Mouse (Mus musculus) right cerebral cortex, adult 18-20 months (tissue): ENCODE results near the gene Btnl10.

Source experiments
- DNase-seq: peaks from one replicate; pipeline ENCODE4 v3.0.0; 2022; ENCODE audit warnings: mixed read lengths

Gene Btnl10

GRCm38 (mm10) chr11:58917745-58918366 is at the start of gene Btnl10:
Gene Btnl10 (plus strand): TSS chr11:58917908.
- no peak for DNase-seq

DNA sequence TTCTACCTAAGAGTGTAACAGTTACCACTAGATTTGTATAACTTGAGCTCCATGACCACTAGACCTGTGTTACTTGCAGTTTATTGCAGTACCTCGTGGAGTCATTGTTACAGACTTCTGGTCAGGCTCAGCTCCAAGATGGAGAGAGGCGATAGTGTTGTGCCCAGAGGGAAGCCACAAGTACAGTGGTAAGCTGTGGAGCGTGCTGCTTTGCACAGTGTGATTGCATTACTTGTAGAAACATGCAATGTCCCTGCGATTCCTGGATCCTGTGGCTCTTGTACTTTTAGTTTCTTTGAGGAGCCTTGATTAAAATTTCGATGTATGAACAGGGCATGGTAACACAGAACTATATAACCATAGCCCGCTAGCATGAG is 49.8 kb upstream of the Btnl10 start:
- DNase-seq, result no peak

- no peak for DNase-seq
These were observed 46.7 kb upstream of the Btnl10 start for GRCm38 (mm10) chr11:58870961-58871360.

- DNase-seq, result no peak
These were observed 34.0 kb upstream of the Btnl10 start for GRCm38 (mm10) chr11:58883756-58884155.

DNA sequence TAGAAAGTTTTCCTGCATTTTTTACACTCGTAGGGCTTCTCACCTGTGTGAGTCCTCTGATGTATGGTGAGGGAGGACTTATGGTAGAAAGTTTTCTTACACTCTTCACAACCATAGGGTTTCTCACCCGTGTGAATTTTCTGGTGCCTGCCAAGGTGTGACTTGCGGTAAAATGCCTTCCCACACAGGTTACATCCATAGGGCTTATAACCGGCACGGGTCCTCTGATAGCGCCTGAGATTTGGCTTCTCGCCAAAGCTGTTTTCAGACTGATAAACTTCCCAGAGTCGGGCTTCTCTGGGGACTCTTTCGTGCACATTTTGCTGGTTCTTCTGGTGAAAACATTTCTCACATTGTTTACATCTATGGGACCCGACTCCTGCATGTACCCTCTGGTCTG is 27.2 kb upstream of the Btnl10 start:
- DNase-seq, result no peak

GRCm38 (mm10) chr11:58894456-58894855 is 23.3 kb upstream of the Btnl10 start:
- DNase-seq, result no peak

- no peak for DNase-seq
These were observed 20.2 kb upstream of the Btnl10 start for GRCm38 (mm10) chr11:58897485-58897884.

DNA sequence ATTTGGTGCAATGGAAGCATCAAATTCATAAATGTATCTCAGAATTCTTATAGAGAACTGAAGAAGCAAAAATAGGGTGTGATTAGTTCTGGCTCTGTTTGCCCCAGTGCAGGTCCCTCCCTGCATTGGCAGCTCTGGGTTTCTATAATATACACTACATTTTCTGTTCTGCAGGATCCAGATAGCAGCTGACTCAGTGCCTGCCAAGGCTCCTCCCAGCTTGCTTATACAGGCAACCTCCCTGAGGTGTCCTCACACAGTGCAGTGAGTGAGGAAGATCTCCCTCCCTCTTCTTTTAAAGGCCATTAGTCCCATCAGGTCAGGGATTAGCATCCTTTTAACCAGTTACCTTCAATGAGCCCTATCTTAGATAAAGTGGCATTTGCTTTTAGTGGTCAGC is 16.6 kb upstream of the Btnl10 start:
- no peak for DNase-seq

- peak; percentile 95 for DNase-seq
These were observed 13.9 kb upstream of the Btnl10 start, which contains the start of gene Zfp39 for GRCm38 (mm10) chr11:58903511-58904409. Gene Zfp39 (minus strand): TSS chr11:58904225.

- no peak for DNase-seq
These were observed 13.3 kb upstream of the Btnl10 start for GRCm38 (mm10) chr11:58904410-58904718.

DNA sequence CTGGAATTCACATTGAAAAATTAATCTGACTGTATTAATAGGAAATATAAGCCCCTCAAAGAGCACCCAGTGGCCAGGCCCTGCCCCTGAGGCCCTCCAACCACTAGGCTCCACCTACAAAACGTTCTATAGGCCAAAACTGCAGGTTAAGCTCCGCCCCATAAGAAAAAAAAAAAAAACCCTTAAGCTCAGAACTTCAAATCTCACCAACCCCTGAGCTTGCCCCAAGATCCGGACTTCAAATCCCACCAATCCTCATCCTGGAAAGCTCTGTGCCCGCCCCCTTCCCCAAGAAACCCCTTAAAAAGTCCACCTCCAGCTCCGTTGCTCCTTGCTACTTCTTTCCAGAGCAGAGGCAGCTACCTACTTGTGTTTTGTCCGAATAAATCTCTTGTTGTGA is 12.9 kb upstream of the Btnl10 start:
- DNase-seq, result no peak

- no peak for DNase-seq
These were observed 3.9 kb upstream of the Btnl10 start for GRCm38 (mm10) chr11:58913776-58914175.

DNA sequence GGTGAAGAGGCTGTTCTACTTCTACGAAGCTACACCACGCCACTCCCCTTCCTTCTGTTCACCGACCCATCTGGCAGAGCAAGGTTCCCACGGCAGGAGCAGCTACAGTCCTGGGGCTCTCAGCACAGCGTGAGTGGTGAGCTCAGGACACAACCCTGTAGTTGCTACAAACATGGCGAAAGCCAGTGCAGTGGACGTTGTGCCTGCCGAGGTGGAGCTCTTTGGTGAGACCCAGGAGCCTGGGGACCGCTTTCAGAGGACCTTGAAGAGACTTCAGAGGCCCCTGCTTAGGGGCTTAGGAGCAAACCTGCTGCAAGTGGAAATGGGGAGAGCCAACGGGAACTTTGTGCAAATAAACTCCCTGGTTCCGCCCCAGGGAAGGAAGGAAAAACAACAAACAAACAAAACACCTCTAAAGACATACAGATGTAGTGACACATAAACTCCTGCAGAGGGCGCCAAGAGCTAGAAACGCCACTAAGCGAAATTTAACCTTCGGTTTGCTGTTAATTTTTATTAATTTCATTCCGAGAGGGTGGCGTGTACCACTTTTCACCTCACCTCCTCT is 3.2 kb upstream of the Btnl10 start:
- DNase-seq, result no peak

DNA sequence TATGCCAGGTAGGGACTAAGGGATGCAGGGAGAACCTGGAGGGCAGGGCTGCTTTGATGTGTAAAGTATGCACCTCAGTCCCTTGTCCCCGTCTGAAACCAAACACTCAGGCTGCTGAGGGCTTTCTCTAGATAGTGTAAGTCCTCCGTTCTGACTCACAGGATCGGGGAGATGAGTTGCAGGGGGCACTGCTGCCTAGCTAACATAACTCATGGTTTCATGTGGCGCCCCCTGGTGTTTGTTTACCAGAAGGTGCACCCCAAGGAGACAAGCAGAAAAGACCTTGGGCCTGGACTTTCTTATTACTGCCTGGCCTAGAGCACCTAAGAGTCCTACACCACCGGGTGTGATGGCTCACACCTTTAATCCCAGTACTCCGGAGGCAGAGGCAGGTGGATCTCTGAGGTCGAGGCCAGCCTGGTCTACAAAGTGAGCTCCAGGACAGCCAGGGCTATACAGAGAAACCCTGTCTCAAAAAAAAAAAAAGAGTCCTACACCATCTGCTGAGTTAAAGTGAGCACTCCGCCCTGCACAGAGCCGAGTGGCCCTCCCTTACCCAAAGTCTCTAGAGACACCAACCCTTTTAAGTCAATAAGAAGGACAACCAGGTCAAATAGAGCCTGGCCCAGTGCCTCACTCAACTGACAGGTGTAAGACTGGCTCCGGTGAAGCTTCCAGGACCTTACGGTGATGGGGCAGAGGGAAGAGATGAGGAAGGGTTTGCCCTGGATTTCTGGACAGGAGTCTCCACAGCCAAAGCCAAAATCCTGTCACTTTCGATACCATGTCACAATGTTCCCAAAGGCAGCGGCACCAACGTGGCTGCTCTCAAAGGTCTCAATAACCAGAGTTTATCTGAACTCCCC is 596 bp upstream of the Btnl10 start:
- no peak for DNase-seq

- DNase-seq, result no peak
These were observed 1.1 kb downstream of the Btnl10 start for GRCm38 (mm10) chr11:58918759-58919158.

DNA sequence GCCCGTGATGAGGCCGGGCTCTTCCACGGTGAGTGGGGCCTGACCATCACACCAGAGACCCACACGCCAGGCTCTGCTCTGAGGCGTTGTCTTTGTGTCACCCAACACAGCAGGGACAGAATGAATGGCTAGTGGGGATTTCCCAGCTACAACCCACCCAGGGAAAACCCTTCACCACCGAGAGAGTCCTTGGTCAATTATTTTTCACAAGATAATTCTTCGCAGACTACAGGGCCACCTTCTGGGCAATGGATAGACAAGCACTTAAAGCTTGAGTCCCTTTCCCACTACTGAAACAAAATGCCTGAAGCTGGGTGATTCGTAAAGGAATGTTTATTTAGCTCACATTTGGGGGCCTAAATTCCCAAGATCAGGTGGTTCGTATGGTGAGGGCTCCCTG is 4.7 kb downstream of the Btnl10 start:
- DNase-seq, result no peak

DNA sequence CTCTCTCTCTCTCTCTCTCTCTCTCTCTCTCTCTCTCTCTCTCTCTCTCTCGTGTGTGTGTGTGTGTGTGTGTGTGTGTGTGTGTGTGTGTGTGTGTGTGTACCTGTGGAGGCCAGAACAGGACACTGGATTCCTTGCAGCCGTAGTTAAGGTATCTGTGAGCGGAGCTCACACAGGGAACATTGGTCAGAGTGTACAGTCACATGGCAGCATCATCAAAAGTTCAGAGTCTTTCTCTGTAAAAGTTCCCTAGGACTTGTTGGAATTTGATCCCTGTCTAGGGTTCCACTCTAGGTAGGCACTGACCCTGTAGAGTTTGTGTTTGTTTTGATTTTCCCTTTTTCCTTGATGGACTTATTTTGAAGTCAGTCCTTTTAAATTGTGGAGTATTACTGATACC is 8.9 kb downstream of the Btnl10 start:
- DNase-seq, result no peak

- DNase-seq, result no peak
These were observed 9.3 kb downstream of the Btnl10 start for GRCm38 (mm10) chr11:58927053-58927452.

- no peak for DNase-seq
These were observed 10.3 kb downstream of the Btnl10 start for GRCm38 (mm10) chr11:58927790-58928651.

GRCm38 (mm10) chr11:58929055-58929454 is 11.3 kb downstream of the Btnl10 start:
- DNase-seq, result no peak

GRCm38 (mm10) chr11:58929641-58930040 is 11.9 kb downstream of the Btnl10 start:
- no peak for DNase-seq

DNA sequence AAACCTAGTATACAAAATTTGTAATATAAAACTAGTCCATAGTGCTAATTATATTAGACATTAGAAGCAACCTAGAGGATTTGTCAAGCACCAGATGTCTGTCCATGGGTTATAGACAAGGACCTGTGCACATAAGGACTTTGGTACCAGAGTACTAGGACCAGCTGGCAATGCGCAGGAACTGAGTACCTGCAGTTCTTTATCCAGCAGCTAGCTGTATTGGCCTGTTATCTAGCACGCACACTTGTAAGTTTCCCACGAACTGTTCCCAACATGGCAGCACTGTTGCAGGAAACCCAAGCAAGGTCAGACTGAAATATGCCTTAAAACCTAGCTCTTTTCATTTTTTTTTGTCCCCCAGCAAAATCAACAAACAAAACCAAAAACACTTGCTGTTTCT is 12.5 kb downstream of the Btnl10 start:
- no peak for DNase-seq
